Mouse (Mus musculus) MEL (cell line): ENCODE measurements around the gene Gm9945. TPM values are rescaled to one million over a fixed set of nuclear protein-coding genes. Genes with fewer than 3 reads are reported as not detected.

Experiments used
- DNase-seq: peaks from one replicate; pipeline ENCODE4 v3.0.0; 2011; ENCODE audit warnings: low read depth, low spot score
- H3K27ac ChIP-seq: 2 replicates; pipeline ENCODE4 v1.5.1; 2012; ENCODE audit warnings: low read depth, mild to moderate bottlenecking, control low read depth, low read length, moderate library complexity; ENCODE audit not compliant: control insufficient read depth
- H3K27me3 ChIP-seq, 2 experiments: fragments of 150-350 bp in 1 of 2; sonication (generic) in 1 of 2; 2 replicates each; pipeline ENCODE4 v1.6.1; 2012; ENCODE audit warnings: low read length in 2 of 2, mild to moderate bottlenecking in 2 of 2, improper control_type of control experiment in 1 of 2, moderate library complexity in 1 of 2; ENCODE audit not compliant: insufficient read depth in 2 of 2, control insufficient read depth in 1 of 2
- H3K36me3 ChIP-seq, 2 experiments: 2 replicates each; pipeline ENCODE4 v1.6.1; 2012 to 2014; ENCODE audit warnings: low read length in 2 of 2, improper control_type of control experiment in 1 of 2, inconsistent platforms in 1 of 2, mild to moderate bottlenecking in 1 of 2; ENCODE audit not compliant: insufficient read depth in 2 of 2, control insufficient read depth in 1 of 2
- H3K4me1 ChIP-seq, 2 experiments: fragments of 150-350 bp in 1 of 2; sonication (generic) in 1 of 2; 2 replicates each; pipeline ENCODE4 v1.6.1; 2012; ENCODE audit warnings: low read length in 2 of 2, improper control_type of control experiment in 1 of 2, mild to moderate bottlenecking in 1 of 2; ENCODE audit not compliant: insufficient read depth in 2 of 2, control insufficient read depth in 1 of 2
- H3K4me3 ChIP-seq, 2 experiments: fragments of 150-350 bp in 1 of 2; sonication (generic) in 1 of 2; 2 replicates each; pipeline ENCODE4 v1.5.1; 2012; ENCODE audit warnings: low read depth in 2 of 2, low read length in 2 of 2, mild to moderate bottlenecking in 2 of 2, moderate library complexity in 2 of 2, control low read depth in 1 of 2, improper control_type of control experiment in 1 of 2; ENCODE audit not compliant: control insufficient read depth in 1 of 2, insufficient read depth in 1 of 2
- H3K79me2 ChIP-seq: 2 replicates; pipeline ENCODE4 v1.6.1; 2012; ENCODE audit warnings: mild to moderate bottlenecking, low read length, moderate library complexity; ENCODE audit not compliant: control insufficient read depth, poor library complexity, insufficient read depth
- H3K9ac ChIP-seq: 2 replicates; pipeline ENCODE4 v1.6.1; 2012; ENCODE audit warnings: low read depth, mild to moderate bottlenecking, control low read depth, low read length, moderate library complexity; ENCODE audit not compliant: control insufficient read depth, poor library complexity, severe bottlenecking
- H3K9me3 ChIP-seq: fragments of 150-350 bp; sonication (generic); replicated peaks from 2 replicates; pipeline ENCODE4 v1.6.1; 2012; ENCODE audit warnings: mild to moderate bottlenecking, low read length, improper control_type of control experiment, moderate library complexity; ENCODE audit not compliant: insufficient read depth
- BHLHE40 ChIP-seq: IDR thresholded peaks from 2 replicates; pipeline ENCODE4 v1.6.1; 2012; ENCODE audit warnings: low read depth, mild to moderate bottlenecking, inconsistent platforms, low read length, improper control_type of control experiment, borderline replicate concordance
- CTCF ChIP-seq, 3 experiments: IDR thresholded peaks in 2 of 3; conservative IDR thresholded peaks in 1 of 3; 2 replicates each; pipeline ENCODE4 v1.5.1; 2011 to 2012; ENCODE audit warnings: low read length in 3 of 3, low read depth in 2 of 3, mild to moderate bottlenecking in 2 of 3, improper control_type of control experiment in 1 of 3, inconsistent platforms in 1 of 3, mixed read lengths in 1 of 3, moderate library complexity in 1 of 3; ENCODE audit not compliant: control insufficient read depth in 1 of 3, insufficient read depth in 1 of 3, poor library complexity in 1 of 3, severe bottlenecking in 1 of 3
- EP300 ChIP-seq, 2 experiments: IDR thresholded peaks; 2 replicates each; pipeline ENCODE4 v1.6.1; 2011; ENCODE audit warnings: improper control_type of control experiment in 2 of 2, low read length in 2 of 2, low read depth in 1 of 2, mild to moderate bottlenecking in 1 of 2
- ETS1 ChIP-seq: IDR thresholded peaks from 2 replicates; pipeline ENCODE4 v1.6.1; 2012; ENCODE audit warnings: low read depth, mild to moderate bottlenecking, inconsistent platforms, low read length, improper control_type of control experiment, moderate library complexity
- MAFK ChIP-seq: IDR thresholded peaks from 2 replicates; pipeline ENCODE4 v1.6.1; 2011; ENCODE audit warnings: low read depth, mild to moderate bottlenecking, low read length, improper control_type of control experiment, borderline replicate concordance
- MAZ ChIP-seq: IDR thresholded peaks from 2 replicates; pipeline ENCODE4 v1.6.1; 2012; ENCODE audit warnings: low read depth, mild to moderate bottlenecking, inconsistent platforms, low read length, improper control_type of control experiment
- NELFE ChIP-seq: IDR thresholded peaks from 2 replicates; pipeline ENCODE4 v1.6.1; 2011; ENCODE audit warnings: low read depth, low read length, improper control_type of control experiment
- POLR2AphosphoS5 ChIP-seq: IDR thresholded peaks from 2 replicates; pipeline ENCODE4 v1.6.1; 2012; ENCODE audit warnings: low read depth, borderline replicate concordance, mild to moderate bottlenecking, inconsistent platforms, low read length, moderate library complexity, mixed read lengths
- TAL1 ChIP-seq: IDR thresholded peaks from 2 replicates; pipeline ENCODE4 v1.6.1; 2012; ENCODE audit warnings: mild to moderate bottlenecking, inconsistent platforms, low read length, moderate library complexity, mixed read lengths
- polyA plus RNA-seq, 2 experiments: library from polyadenylated mRNA; stranded (reverse) in 1 of 2; unstranded in 1 of 2; fragments of >175 nt in 1 of 2; fragments of >200 nt in 1 of 2; gene quantifications; 2 replicates each; pipeline versions ENCODE4 v1.2.1 to v1.2.4; 2012; ENCODE audit warnings: low replicate concordance in 2 of 2, low read depth in 1 of 2; ENCODE audit not compliant: insufficient read length in 2 of 2, insufficient read depth in 1 of 2, missing spikeins in 1 of 2
- total RNA-seq: library from RNA; depleted of rRNA; stranded (reverse); fragments of 300-350 nt; gene quantifications from 2 replicates; pipeline ENCODE4 v1.2.3, GENCODE M21; 2012

Gm9945 gene
- total and polyA plus RNA-seq, 3 experiments, result not detected

DNA sequence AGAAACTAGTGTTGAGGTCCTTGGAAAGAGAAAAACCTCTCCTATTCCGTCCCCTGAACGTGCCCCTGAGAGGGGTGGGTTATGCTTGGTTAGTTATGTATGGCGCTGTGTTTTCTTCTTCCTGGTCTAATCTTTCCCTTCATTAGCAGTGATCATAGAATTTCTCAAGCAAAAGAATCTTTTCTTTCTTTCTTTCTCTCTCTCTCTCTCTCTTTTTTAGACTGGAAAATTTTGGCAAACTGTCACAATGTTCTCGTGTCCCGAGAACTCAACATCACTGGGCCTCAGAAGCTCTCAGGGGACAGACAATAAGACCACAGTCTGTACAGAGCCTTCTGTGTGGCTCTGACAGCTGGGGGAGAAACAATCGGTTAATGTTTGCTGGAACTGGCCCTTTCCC, 15.5 kb downstream of the Gm9945 start:
- DNase-seq, result no peak
- 0 out of 4 replicates have a peak, but pooled peaks cover 0 to 2% of the 10 kb centered on the region in 2 experiments for H3K4me1 ChIP-seq

GRCm38 (mm10) chr11:53496946-53497345, 17.0 kb downstream of the Gm9945 start:
- no peak for TF ChIP-seq NELFE
- TF ChIP-seq ETS1, result peak; percentile 61
- no peak overlapping the region for H3K4me3 ChIP-seq

More for the DNA sequence above, 15.5 kb downstream of the Gm9945 start:
- no peak overlapping the region for H3K4me3 ChIP-seq
- no peaks in the 10 kb centered on the region for H3K9me3 ChIP-seq
- H3K79me2 ChIP-seq, result no peaks in the 10 kb centered on the region
- no peak overlapping the region for H3K27ac ChIP-seq
- TF ChIP-seq BHLHE40 (no peak), EP300 (IDR thresholded peaks at IDR 0.05; ENCODE audit: low read depth in 1 of 2, low read length in 2 of 2) (no peak), POLR2AphosphoS5 (no peak)
- TF ChIP-seq, all 39 proteins: peak for 0
- H3K36me3 ChIP-seq, result no peaks in the 10 kb centered on the region
- H3K9ac ChIP-seq, result no peak overlapping the region
- H3K27me3 ChIP-seq, result no peaks in the 10 kb centered on the region

DNA sequence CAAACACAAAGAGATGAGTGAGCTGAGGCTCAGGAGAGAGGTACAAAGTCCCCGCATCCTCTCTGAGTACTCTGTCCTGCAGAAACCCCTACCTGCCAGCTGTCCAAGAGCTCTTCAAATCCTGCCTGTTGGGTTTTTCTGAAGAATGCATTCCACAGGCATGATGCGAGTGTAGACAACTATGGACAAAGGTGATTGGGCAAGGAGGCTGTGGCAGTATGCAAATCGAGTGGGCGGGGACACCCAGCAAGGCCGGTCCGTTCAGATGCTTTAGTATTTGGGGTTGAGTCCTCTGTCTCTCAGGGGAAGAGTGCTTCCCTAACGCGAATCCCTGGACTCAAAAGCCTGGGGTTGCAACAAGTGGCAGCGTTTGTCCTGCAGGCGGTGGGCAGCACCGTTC, 20.6 kb downstream of the Gm9945 start:
- no peaks in the 10 kb centered on the region for H3K79me2 ChIP-seq
- peaks cover 5 to 6% of the 10 kb centered on the region in 2 experiments; a peak in 2 of 4 replicates for H3K4me1 ChIP-seq
- H3K9ac ChIP-seq, result no peak overlapping the region
- no peaks in the 10 kb centered on the region for H3K27me3 ChIP-seq
- no peak overlapping the region for H3K4me3 ChIP-seq
- TF ChIP-seq POLR2AphosphoS5 (no peak), MAFK (no peak), MAZ (no peak), CTCF (IDR thresholded peaks at IDR 0.05 in 2 of 3, conservative IDR thresholded peaks at IDR 0.05 in 1 of 3; ENCODE audit: control insufficient read depth in 1 of 3, insufficient read depth in 1 of 3, low read depth in 2 of 3, low read length in 3 of 3, poor library complexity in 1 of 3, severe bottlenecking in 1 of 3) (no peak), TAL1 (no peak), EP300 (IDR thresholded peaks at IDR 0.05; ENCODE audit: low read depth in 1 of 2, low read length in 2 of 2) (0 out of 4 replicates have a peak, but pooled peaks of 1 of the 2 experiments have one; percentile 21)
- peaks cover 0 to 9% of the 10 kb centered on the region in 2 experiments; a peak in 2 of 4 replicates for H3K36me3 ChIP-seq
- no peaks in the 10 kb centered on the region for H3K9me3 ChIP-seq
- no peak overlapping the region for H3K27ac ChIP-seq
- DNase-seq, result peak; percentile 57

More at GRCm38 (mm10) chr11:53496946-53497345, 17.0 kb downstream of the Gm9945 start:
- Histone ChIP-seq H3K9ac (no peak overlapping the region), H3K79me2 (no peaks in the 10 kb centered on the region), H3K27me3 (no peaks in the 10 kb centered on the region), H3K4me1 (peaks cover 3 to 5% of the 10 kb centered on the region in 2 experiments; a peak in 2 of 4 replicates), H3K9me3 (no peaks in the 10 kb centered on the region), H3K36me3 (peaks cover 0 to 3% of the 10 kb centered on the region in 2 experiments; a peak in 2 of 4 replicates), H3K27ac (no peak overlapping the region)
- peak; percentile 77 for DNase-seq
